Mouse (Mus musculus) MEL (cell line): ENCODE measurements around the gene Eng. TPM values are rescaled to one million over a fixed set of nuclear protein-coding genes. Genes with fewer than 3 reads are reported as not detected.

Experiments
- DNase-seq: peaks from one replicate; pipeline ENCODE4 v3.0.0; 2011; ENCODE audit warnings: low read depth, low spot score
- H3K27ac ChIP-seq: 2 replicates; pipeline ENCODE4 v1.5.1; 2012; ENCODE audit warnings: low read depth, mild to moderate bottlenecking, control low read depth, low read length, moderate library complexity; ENCODE audit not compliant: control insufficient read depth
- H3K27me3 ChIP-seq, 2 experiments: fragments of 150-350 bp in 1 of 2; sonication (generic) in 1 of 2; 2 replicates each; pipeline ENCODE4 v1.6.1; 2012; ENCODE audit warnings: low read length in 2 of 2, mild to moderate bottlenecking in 2 of 2, improper control_type of control experiment in 1 of 2, moderate library complexity in 1 of 2; ENCODE audit not compliant: insufficient read depth in 2 of 2, control insufficient read depth in 1 of 2
- H3K36me3 ChIP-seq, 2 experiments: 2 replicates each; pipeline ENCODE4 v1.6.1; 2012 to 2014; ENCODE audit warnings: low read length in 2 of 2, improper control_type of control experiment in 1 of 2, inconsistent platforms in 1 of 2, mild to moderate bottlenecking in 1 of 2; ENCODE audit not compliant: insufficient read depth in 2 of 2, control insufficient read depth in 1 of 2
- H3K4me1 ChIP-seq, 2 experiments: fragments of 150-350 bp in 1 of 2; sonication (generic) in 1 of 2; 2 replicates each; pipeline ENCODE4 v1.6.1; 2012; ENCODE audit warnings: low read length in 2 of 2, improper control_type of control experiment in 1 of 2, mild to moderate bottlenecking in 1 of 2; ENCODE audit not compliant: insufficient read depth in 2 of 2, control insufficient read depth in 1 of 2
- H3K4me3 ChIP-seq, 2 experiments: fragments of 150-350 bp in 1 of 2; sonication (generic) in 1 of 2; 2 replicates each; pipeline ENCODE4 v1.5.1; 2012; ENCODE audit warnings: low read depth in 2 of 2, low read length in 2 of 2, mild to moderate bottlenecking in 2 of 2, moderate library complexity in 2 of 2, control low read depth in 1 of 2, improper control_type of control experiment in 1 of 2; ENCODE audit not compliant: control insufficient read depth in 1 of 2, insufficient read depth in 1 of 2
- H3K79me2 ChIP-seq: 2 replicates; pipeline ENCODE4 v1.6.1; 2012; ENCODE audit warnings: mild to moderate bottlenecking, low read length, moderate library complexity; ENCODE audit not compliant: control insufficient read depth, poor library complexity, insufficient read depth
- H3K9ac ChIP-seq: 2 replicates; pipeline ENCODE4 v1.6.1; 2012; ENCODE audit warnings: low read depth, mild to moderate bottlenecking, control low read depth, low read length, moderate library complexity; ENCODE audit not compliant: control insufficient read depth, poor library complexity, severe bottlenecking
- H3K9me3 ChIP-seq: fragments of 150-350 bp; sonication (generic); replicated peaks from 2 replicates; pipeline ENCODE4 v1.6.1; 2012; ENCODE audit warnings: mild to moderate bottlenecking, low read length, improper control_type of control experiment, moderate library complexity; ENCODE audit not compliant: insufficient read depth
- CHD2 ChIP-seq: IDR thresholded peaks from 2 replicates; pipeline ENCODE4 v1.6.1; 2011; ENCODE audit warnings: low read length, improper control_type of control experiment
- CTCF ChIP-seq, 3 experiments: IDR thresholded peaks in 2 of 3; conservative IDR thresholded peaks in 1 of 3; 2 replicates each; pipeline ENCODE4 v1.5.1; 2011 to 2012; ENCODE audit warnings: low read length in 3 of 3, low read depth in 2 of 3, mild to moderate bottlenecking in 2 of 3, improper control_type of control experiment in 1 of 3, inconsistent platforms in 1 of 3, mixed read lengths in 1 of 3, moderate library complexity in 1 of 3; ENCODE audit not compliant: control insufficient read depth in 1 of 3, insufficient read depth in 1 of 3, poor library complexity in 1 of 3, severe bottlenecking in 1 of 3
- E2F4 ChIP-seq: IDR thresholded peaks from 2 replicates; pipeline ENCODE4 v1.6.1; 2011; ENCODE audit warnings: low read depth, low read length, improper control_type of control experiment, borderline replicate concordance
- ELF1 ChIP-seq: IDR thresholded peaks from 2 replicates; pipeline ENCODE4 v1.6.1; 2014; ENCODE audit warnings: low read depth, mild to moderate bottlenecking, inconsistent platforms, low read length, improper control_type of control experiment, moderate library complexity
- HCFC1 ChIP-seq: IDR thresholded peaks from 2 replicates; pipeline ENCODE4 v1.6.1; 2012; ENCODE audit warnings: low read depth, mild to moderate bottlenecking, inconsistent platforms, low read length, improper control_type of control experiment, moderate library complexity
- JUND ChIP-seq: IDR thresholded peaks from 2 replicates; pipeline ENCODE4 v1.6.1; 2011; ENCODE audit warnings: low read depth, mild to moderate bottlenecking, improper control_type of control experiment, low read length
- KAT2A ChIP-seq: conservative IDR thresholded peaks from 2 replicates; pipeline ENCODE4 v1.6.1; 2012; ENCODE audit warnings: low read depth, low read length, improper control_type of control experiment, inconsistent platforms
- MAFK ChIP-seq: IDR thresholded peaks from 2 replicates; pipeline ENCODE4 v1.6.1; 2011; ENCODE audit warnings: low read depth, mild to moderate bottlenecking, low read length, improper control_type of control experiment, borderline replicate concordance
- MAZ ChIP-seq: IDR thresholded peaks from 2 replicates; pipeline ENCODE4 v1.6.1; 2012; ENCODE audit warnings: low read depth, mild to moderate bottlenecking, inconsistent platforms, low read length, improper control_type of control experiment
- MEF2A ChIP-seq: IDR thresholded peaks from 2 replicates; pipeline ENCODE4 v1.6.1; 2014; ENCODE audit warnings: low read depth, mild to moderate bottlenecking, inconsistent platforms, low read length, improper control_type of control experiment; ENCODE audit not compliant: poor library complexity, insufficient replicate concordance, severe bottlenecking; ENCODE audit errors: extremely low read depth
- MXI1 ChIP-seq: IDR thresholded peaks from 2 replicates; pipeline ENCODE4 v1.6.1; 2011; ENCODE audit warnings: mild to moderate bottlenecking, low read depth, low read length, improper control_type of control experiment
- MYB ChIP-seq: IDR thresholded peaks from 2 replicates; pipeline ENCODE4 v1.6.1; 2011; ENCODE audit warnings: mild to moderate bottlenecking, low read depth, low read length, improper control_type of control experiment
- NELFE ChIP-seq: IDR thresholded peaks from 2 replicates; pipeline ENCODE4 v1.6.1; 2011; ENCODE audit warnings: low read depth, low read length, improper control_type of control experiment
- POLR2A ChIP-seq, 2 experiments: IDR thresholded peaks; 2 replicates each; pipeline ENCODE4 v1.6.1; 2011 to 2012; ENCODE audit warnings: low read length in 2 of 2, mild to moderate bottlenecking in 2 of 2, control low read depth in 1 of 2, improper control_type of control experiment in 1 of 2, low read depth in 1 of 2, moderate library complexity in 1 of 2; ENCODE audit not compliant: control insufficient read depth in 1 of 2, insufficient read depth in 1 of 2, poor library complexity in 1 of 2
- POLR2AphosphoS2 ChIP-seq: IDR thresholded peaks from 2 replicates; pipeline ENCODE4 v1.6.1; 2011; ENCODE audit warnings: low read length, improper control_type of control experiment
- RAD21 ChIP-seq: IDR thresholded peaks from 2 replicates; pipeline ENCODE4 v1.6.1; 2011; ENCODE audit warnings: mild to moderate bottlenecking, low read depth, low read length, improper control_type of control experiment
- RCOR1 ChIP-seq: IDR thresholded peaks from 2 replicates; pipeline ENCODE4 v1.6.1; 2012; ENCODE audit warnings: low read depth, mild to moderate bottlenecking, inconsistent platforms, low read length, improper control_type of control experiment
- SIN3A ChIP-seq: IDR thresholded peaks from 2 replicates; pipeline ENCODE4 v1.6.1; 2012; ENCODE audit warnings: low read length, improper control_type of control experiment, inconsistent platforms
- SMC3 ChIP-seq: IDR thresholded peaks from 2 replicates; pipeline ENCODE4 v1.6.1; 2011; ENCODE audit warnings: low read depth, low read length, improper control_type of control experiment
- TCF12 ChIP-seq: IDR thresholded peaks from 2 replicates; pipeline ENCODE4 v1.6.1; 2014; ENCODE audit warnings: low read depth, mild to moderate bottlenecking, inconsistent platforms, low read length, improper control_type of control experiment, moderate library complexity
- USF1 ChIP-seq: IDR thresholded peaks from 2 replicates; pipeline ENCODE4 v1.6.1; 2014; ENCODE audit warnings: low read depth, mild to moderate bottlenecking, inconsistent platforms, low read length, improper control_type of control experiment, moderate library complexity
- ZC3H11A ChIP-seq: IDR thresholded peaks from 2 replicates; pipeline ENCODE4 v1.6.1; 2012; ENCODE audit warnings: low read depth, mild to moderate bottlenecking, inconsistent platforms, low read length, improper control_type of control experiment
- ZNF384 ChIP-seq: IDR thresholded peaks from 2 replicates; pipeline ENCODE4 v1.6.1; 2012; ENCODE audit warnings: low read depth, mild to moderate bottlenecking, inconsistent platforms, low read length, improper control_type of control experiment
- polyA plus RNA-seq, 2 experiments: library from polyadenylated mRNA; stranded (reverse) in 1 of 2; unstranded in 1 of 2; fragments of >175 nt in 1 of 2; fragments of >200 nt in 1 of 2; gene quantifications; 2 replicates each; pipeline versions ENCODE4 v1.2.1 to v1.2.4; 2012; ENCODE audit warnings: low replicate concordance in 2 of 2, low read depth in 1 of 2; ENCODE audit not compliant: insufficient read length in 2 of 2, insufficient read depth in 1 of 2, missing spikeins in 1 of 2
- total RNA-seq: library from RNA; depleted of rRNA; stranded (reverse); fragments of 300-350 nt; gene quantifications from 2 replicates; pipeline ENCODE4 v1.2.3, GENCODE M21; 2012

Gene Eng
- total and polyA plus RNA-seq, 3 experiments: 0.73 to 1.0 TPM; not detected in 1

DNA sequence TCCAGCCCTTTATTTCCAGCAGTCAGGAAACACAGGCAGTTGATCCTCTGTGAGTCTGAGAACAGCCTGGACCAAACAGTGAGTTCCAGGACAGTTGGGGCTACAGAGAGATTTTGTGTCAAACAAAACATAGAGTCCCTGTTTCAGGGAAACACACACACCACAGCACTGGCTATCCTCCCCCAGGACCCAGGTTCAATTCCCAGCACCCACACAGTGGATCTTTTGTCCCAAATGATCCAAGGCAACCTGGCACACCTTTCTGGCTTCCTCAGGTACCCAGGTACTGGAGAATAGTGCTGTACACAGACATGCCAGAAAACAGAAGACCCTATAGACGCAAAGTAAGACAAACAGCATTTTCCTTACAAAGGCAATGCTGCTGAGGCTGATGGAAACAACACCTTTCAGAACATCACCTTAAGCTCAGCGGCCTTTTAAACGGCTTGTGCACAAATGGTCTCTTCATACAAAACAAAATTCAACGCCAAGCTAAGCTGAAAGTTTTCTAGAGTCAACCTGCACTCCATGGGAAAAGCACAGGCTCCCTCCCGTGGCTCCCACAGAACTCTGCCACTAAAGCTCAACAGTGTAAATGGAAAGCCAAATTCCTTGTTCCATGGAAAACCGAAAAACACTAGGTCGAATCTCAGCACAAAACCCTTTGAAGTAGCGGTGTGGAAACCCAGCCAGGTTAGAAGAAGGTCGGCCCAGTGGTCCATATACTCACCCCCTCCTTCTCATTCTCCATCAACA lies 65.1 kb downstream of the Eng start:
- peak overlapping the region; percentile 95 for H3K9ac ChIP-seq
- H3K27me3 ChIP-seq: no peaks in the 10 kb centered on the region
- no peak for TF ChIP-seq ZNF384
- TF ChIP-seq E2F4: no peak
- TF ChIP-seq SIN3A: no peak
- no peak for TF ChIP-seq MYB
- TF ChIP-seq SMC3: no peak
- TF ChIP-seq RAD21: no peak
- TF ChIP-seq ZC3H11A: no peak
- TF ChIP-seq MAFK: no peak
- TF ChIP-seq, all 39 proteins: peak for 0
- Histone ChIP-seq H3K4me1 (peaks cover 14 to 33% of the 10 kb centered on the region in 2 experiments), H3K79me2 (peaks cover 34% of the 10 kb centered on the region), H3K36me3 (peaks cover 10 to 34% of the 10 kb centered on the region in 2 experiments), H3K27ac (peak overlapping the region; percentile 79), H3K4me3 (peak overlapping the region; percentile 98 to 99), H3K9me3 (no peaks in the 10 kb centered on the region)
- no peak for DNase-seq

- no peak for TF ChIP-seq RCOR1
- 0 out of 2 replicates have a peak, but pooled peaks have one; percentile 20 for TF ChIP-seq SIN3A
- H3K79me2 ChIP-seq: peaks cover 34% of the 10 kb centered on the region
- H3K27ac ChIP-seq: peak overlapping the region; percentile 79
- peak overlapping the region; percentile 98 to 99 for H3K4me3 ChIP-seq
- H3K9me3 ChIP-seq: no peaks in the 10 kb centered on the region
- H3K27me3 ChIP-seq: no peaks in the 10 kb centered on the region
- H3K36me3 ChIP-seq: peaks cover 5 to 34% of the 10 kb centered on the region in 2 experiments
- peak; percentile 69 for DNase-seq
- H3K4me1 ChIP-seq: peaks cover 14 to 33% of the 10 kb centered on the region in 2 experiments
- H3K9ac ChIP-seq: peak overlapping the region; percentile 95
Measured at GRCm38 (mm10) chr2:32712108-32712551, 65.7 kb downstream of the Eng start.

- Histone ChIP-seq H3K9me3 (no peaks in the 10 kb centered on the region), H3K27ac (peak overlapping the region; percentile 79), H3K4me1 (peaks cover 14 to 33% of the 10 kb centered on the region in 2 experiments), H3K36me3 (peaks cover 5 to 34% of the 10 kb centered on the region in 2 experiments), H3K4me3 (peak overlapping the region; percentile 98 to 99), H3K27me3 (no peaks in the 10 kb centered on the region), H3K79me2 (peaks cover 34% of the 10 kb centered on the region)
- DNase-seq: peak; percentile 94
- 0 out of 2 replicates have a peak, but pooled peaks have one; percentile 12 for TF ChIP-seq RCOR1
- TF ChIP-seq ELF1: peak; percentile 97
- peak; percentile 93 for TF ChIP-seq KAT2A
- no peak for TF ChIP-seq CTCF (IDR thresholded peaks at IDR 0.05 in 2 of 3, conservative IDR thresholded peaks at IDR 0.05 in 1 of 3; ENCODE audit: control insufficient read depth in 1 of 3, insufficient read depth in 1 of 3, low read depth in 2 of 3, low read length in 3 of 3, poor library complexity in 1 of 3, severe bottlenecking in 1 of 3)
- no peak for TF ChIP-seq POLR2AphosphoS2
- TF ChIP-seq MEF2A: no peak
- TF ChIP-seq SIN3A: peak; percentile 67; the same call in 1 of the 2 replicates
- peak; percentile 49; the same call in 1 of the 2 replicates for TF ChIP-seq TCF12
- TF ChIP-seq POLR2A (IDR thresholded peaks at IDR 0.05; ENCODE audit: control insufficient read depth in 1 of 2, insufficient read depth in 1 of 2, low read depth in 1 of 2, low read length in 2 of 2, poor library complexity in 1 of 2): peak in 1 of 2 experiments; percentile 59; a peak in 2 of 4 replicates
- TF ChIP-seq MXI1: peak; percentile 72; the same call in 1 of the 2 replicates
- no peak for TF ChIP-seq JUND
- TF ChIP-seq USF1: peak; percentile 69
- TF ChIP-seq CHD2: no peak
- peak; percentile 61; the same call in 1 of the 2 replicates for TF ChIP-seq NELFE
- TF ChIP-seq ZNF384: no peak
- peak; percentile 92 for TF ChIP-seq HCFC1
- 0 out of 2 replicates have a peak, but pooled peaks have one; percentile 34 for TF ChIP-seq MAZ
- TF ChIP-seq, all 39 proteins: peak for 11
- peak overlapping the region; percentile 95 for H3K9ac ChIP-seq
Measured at GRCm38 (mm10) chr2:32712586-32712933, 66.2 kb downstream of the Eng start.
